Mouse (Mus musculus): ENCODE results near the gene Coa4.

Coa4 gene

DNA sequence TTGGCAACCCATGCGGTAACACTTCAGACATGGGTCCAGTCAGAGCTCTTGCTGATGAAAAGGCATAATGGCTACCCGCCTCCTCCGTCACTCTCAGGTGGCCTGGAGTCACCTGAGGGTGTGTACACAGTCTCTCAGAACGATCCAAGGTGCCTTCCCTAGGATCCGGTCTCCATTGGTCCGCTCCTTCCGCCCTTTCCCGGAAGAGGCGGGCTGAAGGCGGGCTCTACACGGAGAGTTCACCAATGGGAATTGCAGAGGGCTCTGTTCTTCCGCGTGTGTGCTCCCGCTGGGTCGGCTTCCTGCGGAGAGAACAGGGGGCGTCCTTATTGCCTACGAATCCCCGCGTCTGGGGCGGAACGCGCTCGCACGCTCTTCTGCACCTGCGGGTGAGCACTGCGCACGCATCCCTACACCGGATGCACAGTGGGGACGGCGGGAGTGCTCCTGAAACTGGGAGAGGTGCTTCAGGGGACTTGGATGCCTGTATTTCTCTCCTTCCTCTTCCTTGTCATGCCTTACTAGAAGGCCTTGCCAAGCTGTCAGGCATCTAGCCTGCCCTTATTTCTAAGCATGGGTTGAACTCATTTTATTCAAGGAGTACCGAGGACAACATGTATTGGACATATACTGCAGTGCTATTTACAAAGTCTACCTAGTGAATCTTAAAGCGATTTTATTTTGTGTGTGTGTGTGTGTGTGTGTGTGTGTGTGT is at the start of gene Coa4:
Coa4 (plus strand) TSS at position 268 of the 715 bp plus-strand sequence.
- peak; percentile 95 to 96 for DNase-seq

DNA sequence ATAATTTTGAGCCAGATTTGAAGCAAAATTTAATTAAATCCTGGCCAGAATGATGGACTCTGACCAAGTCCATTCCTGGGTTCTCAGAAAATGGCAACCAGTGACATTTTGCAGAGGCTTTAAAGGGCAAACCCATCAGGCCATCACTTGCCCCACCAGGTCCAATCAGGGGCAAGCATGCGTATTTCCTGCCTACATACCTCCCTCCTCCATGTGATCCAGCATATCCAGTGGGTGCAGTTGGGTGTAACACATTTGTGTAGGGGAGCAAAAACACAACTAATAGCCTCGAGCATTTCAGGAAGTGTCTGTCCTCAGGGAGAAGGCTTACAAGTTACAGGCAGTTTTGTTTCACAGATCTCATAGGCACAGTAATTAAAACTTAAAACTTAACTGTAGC is 49.6 kb upstream of the Coa4 start:
- DNase-seq, result no peak

DNA sequence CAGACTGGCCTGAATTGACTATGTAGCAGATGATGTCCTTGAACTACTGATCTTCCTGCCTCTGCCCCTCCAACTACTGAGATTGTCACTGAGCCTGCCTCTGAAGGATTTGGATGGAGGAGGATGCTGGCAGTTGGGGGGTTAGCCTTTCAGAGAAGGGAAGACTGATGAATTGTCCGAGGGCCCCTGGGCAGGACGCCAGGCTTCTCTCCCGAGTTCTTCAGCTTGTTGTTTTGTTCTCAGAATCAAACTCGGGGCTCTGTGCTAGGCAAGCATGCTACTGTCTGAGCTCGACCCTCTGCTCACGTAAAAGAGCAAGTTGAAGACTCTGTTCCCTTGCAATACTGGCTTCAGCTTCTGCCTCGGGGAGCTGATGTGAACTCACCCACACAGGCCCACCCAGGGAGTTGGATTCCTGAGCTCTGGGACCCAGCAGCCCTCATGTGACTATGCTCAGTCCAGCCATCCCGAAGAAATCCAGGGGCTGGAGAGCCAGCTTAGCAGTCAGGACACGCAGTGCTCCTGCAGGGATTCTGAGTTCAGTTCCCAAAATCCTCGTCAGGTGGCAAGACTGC is 48.3 kb upstream of the Coa4 start:
- DNase-seq, result peak in 1 of 2 experiments; percentile 60

DNA sequence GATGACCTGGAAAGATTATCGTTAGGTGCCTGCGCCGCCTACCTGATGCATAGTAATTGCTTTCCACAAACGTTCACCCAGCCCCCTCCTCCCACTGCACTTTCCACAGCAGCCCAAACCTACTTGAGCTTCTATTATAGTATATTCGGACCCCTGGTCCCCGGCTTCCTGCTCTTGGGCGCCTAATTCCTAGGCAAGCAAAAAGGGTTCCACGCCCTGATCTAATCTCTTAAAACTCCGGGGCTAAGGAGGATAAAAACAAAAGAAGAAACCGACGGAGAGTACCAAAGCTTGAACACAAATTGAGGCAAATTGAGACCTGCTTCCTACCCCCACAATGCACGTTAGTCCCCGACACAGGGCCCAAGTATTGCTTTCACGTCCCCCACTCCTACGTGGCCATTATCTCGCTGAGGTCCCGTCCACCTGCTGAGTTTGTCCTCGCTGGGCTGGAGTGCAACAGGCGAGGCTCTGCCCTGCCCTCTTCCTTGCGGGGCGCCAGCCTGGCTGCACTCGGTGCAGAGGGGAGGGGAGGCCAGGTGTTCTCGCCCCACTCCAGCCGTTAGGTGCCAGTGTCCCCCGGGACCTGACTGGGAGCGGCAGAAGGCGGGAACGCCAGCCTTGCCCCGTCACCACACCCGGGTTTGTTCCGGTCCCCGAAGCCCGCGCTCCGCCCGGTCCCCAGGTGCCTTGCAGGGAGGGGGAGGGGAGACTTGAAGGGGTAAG is 44.3 kb upstream of the Coa4 start:
- no peak for DNase-seq

DNA sequence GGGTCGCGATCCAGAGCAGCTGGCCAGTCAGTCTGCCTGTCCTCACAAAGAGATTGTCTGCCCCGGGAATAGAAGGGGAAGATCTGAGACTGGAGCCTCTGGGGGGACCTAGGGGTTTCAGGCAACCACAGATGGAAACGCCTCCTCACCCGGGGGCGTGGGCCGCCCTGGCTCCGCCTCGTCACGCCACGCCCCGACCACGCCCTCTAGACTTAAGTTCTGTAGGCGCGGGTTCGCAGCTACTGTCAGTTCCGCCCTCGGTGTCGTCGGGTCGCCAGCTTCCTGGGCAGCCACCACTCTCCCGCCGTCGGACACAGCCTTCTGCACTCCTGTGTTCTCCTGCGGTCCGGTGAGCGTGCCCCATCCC is 43.8 kb upstream of the Coa4 start, which contains the start of gene Ucp2:
Ucp2 (plus strand) TSS at position 221 of the 367 bp plus-strand sequence.
- DNase-seq, result peak; percentile 71 to 74

DNA sequence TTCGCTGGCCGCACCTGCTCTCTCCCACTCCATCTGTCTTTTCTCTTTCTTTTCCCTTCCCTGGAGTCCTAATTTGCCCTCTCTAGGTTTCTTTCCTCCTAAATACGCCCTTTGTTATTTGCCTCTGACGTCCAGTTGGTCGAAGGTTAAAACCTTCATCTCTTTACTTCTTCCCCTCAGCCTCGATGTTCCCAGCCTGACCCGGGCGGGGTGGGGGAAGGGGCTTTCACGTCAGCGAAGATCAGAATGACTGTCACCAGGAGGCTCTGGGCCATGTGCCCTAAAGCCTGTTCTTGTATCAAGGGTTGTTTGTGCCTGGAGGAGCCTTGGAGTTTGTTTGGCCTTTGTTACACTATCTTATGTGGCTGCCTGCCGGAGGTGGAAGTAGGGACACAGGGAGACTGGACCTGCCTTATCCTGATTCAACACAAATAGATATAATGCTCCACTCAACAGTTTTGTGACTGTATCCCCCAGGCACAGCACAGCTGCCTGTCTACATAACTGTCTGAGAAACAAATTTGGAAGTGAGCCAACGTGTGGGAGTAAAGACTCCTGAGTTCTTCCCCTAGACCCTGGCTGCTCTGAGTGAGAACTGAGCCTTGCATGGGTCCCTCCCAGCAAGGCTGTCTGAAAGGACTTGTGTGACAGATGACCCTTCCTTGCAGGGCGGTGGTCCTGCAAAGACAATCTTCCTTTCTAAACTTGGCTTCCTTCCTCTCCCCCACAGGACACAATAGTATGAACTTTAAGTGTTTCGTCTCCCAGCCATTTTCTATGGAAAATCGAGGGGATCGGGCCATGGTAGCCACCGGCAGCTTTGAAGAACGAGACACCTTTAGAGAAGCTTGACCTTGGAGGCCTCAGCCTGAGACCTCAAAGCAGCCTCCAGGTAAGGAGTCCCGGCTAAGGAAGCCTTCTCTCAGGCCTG is 43.1 kb upstream of the Coa4 start:
- peak; percentile 59 to 63 for DNase-seq

DNA sequence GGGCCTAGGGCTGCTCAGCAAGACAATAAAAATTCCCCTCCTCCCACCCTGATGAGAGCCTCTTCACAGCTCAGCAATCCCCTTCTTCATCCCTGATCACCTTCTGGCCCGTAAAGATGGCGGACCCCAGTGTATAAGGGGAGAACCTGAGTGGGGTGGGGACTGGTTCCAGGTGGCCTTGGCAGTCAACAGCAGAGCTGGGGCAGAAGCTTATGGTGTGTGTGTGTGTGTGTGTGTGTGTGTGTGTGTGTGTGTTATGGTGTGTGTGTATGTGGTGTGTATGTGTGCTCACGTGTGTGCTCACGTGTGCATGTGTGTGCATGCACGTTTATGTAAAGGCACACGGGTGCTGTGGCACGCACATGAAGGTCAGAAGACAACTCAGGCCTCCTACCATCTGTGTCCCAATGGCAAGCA is 42.4 kb upstream of the Coa4 start:
- DNase-seq, result no peak

DNA sequence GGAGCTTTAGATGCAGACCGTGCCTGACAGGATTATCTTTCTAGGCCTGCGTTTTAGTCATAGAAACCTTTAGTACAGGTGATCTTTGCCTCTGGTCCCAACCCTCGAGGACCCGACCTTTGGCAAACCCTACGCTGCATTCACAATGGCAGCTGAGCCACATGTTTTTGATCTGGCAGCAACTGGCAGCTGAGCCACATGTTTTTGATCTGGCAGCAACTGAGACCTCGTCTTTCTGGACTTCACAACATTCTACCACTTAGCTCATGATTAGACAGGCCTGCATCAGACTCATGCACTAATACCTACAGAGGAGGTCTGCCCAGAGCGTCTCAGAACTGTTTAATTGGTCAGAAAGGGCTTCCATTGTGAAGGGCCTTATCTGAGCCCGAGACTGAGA is 41.8 kb upstream of the Coa4 start:
- DNase-seq, result no peak

DNA sequence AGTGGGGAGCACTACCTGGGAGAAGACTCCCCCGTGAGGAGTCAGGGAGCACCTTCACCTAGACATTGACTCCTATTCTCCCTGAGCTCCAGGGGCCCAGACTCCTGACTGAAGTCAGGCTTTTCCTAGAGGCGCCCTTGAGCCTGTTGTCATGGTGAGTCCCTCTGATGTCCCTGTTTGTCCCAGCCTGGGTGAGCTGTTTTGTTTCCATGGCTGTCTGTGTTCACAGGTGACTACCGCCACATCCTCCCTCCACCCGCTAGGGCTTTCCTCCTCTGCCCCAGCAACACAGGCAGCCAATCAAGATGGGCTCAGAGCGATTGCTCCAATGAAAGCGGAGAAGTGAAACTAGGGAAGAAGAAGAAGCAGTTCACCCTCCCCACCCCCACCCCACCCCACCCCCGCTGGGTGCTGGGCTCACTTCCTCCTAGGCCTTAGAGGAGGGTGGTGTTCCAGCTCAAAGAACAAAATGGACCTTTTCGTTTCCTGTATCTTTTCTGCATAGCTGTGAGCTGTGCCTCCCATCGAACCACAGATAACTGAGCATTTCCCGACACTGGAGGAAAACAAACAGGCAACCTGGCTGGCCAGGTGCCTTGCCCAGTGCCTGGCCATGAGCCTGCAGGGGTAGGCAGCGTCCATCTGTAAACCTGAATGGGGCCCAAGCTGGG is 41.2 kb upstream of the Coa4 start:
- DNase-seq, result peak; percentile 69 to 75

DNA sequence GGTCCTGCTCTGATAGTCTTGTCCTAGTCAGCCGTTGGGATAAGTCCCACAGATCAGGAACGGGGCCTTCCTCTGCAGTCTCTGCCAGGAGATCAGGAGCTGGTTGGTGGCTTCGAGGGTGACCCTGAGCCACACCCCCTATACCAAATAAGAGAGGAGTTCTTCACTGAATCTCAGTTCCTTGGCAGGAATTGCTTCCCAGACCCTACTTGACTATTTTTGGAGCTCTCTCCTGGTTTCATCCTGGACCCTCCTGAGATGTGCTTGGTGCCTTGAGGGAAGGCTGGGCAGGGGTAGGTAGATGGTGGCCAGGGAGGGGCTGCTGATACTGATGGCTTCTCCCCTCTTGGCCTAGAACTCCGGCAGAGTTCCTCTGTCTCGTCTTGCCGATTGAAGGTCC is 40.5 kb upstream of the Coa4 start:
- no peak for DNase-seq

DNA sequence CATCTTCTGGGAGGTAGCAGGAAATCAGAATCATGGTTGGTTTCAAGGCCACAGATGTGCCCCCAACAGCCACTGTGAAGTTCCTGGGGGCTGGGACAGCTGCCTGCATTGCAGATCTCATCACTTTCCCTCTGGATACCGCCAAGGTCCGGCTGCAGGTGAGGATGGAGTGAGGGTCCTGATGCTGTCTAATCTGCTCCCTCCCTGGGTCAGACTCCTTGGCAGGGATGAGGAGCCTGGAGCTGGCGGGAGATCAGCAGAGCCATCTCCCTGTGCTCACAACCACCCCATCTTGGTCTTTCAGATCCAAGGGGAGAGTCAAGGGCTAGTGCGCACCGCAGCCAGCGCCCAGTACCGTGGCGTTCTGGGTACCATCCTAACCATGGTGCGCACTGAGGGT is 40.1 kb upstream of the Coa4 start:
- DNase-seq, result no peak

DNA sequence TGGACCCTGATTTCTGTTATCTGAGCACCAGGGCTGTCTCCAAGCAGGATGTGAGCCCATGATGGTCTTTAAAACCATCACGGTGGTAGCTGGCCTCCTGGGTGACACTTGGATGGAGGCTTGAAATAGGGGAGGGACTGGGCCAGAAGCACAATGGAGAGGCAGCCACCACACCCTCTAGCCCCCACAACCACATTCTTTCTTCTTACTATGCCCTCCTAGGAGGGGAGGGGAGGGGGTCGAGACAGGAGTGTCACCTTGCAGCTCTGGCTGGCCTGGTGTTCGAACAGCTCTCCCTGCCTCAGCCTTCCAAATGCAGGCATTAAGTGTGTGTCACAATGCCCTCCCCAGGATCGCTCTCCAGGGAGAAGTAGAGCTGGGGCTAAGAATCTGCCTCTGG is 39.5 kb upstream of the Coa4 start:
- DNase-seq, result no peak

DNA sequence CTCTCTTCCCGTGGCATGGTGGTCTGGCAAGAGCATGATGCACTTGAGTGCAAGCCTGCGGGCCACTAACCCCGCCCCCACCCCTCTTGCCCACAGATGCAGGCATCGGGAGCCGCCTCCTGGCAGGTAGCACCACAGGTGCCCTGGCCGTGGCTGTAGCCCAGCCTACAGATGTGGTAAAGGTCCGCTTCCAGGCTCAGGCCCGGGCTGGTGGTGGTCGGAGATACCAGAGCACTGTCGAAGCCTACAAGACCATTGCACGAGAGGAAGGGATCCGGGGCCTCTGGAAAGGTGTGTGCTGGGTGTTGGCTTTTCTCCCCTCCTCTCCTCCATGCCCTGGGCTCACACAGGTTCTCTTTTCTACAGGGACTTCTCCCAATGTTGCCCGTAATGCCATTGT is 38.9 kb upstream of the Coa4 start:
- no peak for DNase-seq

DNA sequence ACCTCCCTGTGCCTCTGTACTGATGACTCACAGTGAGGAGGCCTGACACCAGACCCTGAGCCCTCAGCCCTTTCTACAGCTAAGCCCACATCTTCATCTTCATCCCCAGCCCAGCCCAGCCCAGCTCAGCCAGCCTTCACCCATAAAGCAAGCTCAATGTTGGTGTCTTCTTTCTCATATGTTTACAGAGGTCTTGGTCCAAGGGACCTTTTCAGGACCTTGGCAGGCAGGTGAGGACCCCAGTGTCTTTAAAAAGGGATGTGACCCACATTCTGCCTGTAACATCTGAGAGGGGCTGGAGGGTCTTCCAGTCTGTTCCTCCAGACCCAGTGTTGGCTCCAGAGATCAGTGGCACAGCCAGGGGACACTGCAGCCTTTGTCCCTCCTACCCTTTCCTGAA is 37.4 kb upstream of the Coa4 start:
- DNase-seq, result no peak

DNA sequence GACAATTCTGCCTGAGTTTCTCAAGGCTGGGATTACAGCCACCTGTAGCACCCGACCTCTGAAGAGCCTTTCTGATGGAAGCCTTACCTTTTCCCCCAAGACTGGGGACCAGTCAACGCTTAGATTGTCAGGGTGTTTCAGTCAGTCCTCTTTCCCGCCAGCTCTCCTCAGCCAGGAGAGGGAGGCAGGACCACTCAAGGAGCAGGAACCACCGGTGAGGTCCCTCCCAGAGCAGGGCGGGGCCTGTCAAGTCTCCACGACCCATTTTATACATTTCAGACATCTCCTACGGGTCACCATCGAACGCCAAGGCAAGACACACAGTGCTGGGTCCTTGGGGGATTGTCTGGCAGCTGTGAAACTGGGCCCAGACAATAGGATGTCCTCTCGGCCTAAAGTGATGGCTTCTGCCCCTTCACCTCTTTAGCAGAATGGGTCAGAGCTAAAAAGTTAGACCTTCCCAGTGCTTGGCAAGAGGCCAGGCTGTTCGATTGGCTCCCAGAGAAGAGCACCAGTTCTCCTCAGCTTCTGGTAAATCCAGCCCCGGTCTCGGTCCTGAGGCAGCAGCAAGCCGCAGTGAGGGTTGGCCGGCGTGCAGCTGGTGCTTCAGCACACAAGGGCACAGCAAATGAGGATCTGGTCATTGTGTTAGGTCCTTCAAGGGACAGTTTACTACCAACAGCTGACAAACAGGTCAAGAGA is 36.4 kb upstream of the Coa4 start:
- DNase-seq, result peak in 1 of 2 experiments; percentile 31

DNA sequence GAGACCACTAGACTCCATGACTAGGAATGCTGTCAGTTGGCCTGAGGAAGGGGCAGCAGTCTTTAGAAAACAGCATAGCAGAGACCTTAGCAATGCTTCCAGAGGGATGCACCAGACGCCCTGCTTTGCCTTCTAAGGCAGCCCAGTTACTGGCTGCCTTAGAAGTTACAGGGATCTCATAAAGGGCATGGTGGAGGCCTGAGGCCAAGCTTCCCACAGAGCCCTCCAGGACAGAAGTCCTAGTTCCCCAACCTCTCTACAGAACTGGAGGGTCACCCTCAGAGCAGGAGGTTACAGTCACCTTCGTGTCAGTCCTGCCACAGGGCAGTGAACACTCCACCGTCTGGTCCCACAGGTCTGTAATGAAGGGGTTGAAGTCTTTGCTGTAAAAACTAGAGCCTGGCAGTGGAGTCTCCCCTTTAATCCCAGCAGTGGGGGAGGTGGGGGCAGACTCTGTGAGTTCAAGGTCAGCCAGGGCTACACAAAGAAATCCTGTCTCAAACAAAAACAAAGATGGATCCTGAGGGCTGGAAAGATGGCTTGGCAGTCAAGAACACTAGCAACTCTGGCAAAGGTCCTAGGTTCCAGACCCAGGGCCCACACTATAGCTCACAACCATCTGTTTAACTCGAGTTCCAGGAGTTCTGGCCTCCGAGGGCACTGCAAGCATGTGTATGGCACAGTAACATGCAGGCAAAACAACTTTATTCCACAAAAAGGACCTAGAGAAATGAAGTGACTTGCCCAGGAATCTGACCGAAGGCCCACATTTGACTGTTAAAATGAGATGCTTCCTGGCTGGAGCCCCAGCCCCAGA is 35.6 kb upstream of the Coa4 start:
- no peak for DNase-seq

DNA sequence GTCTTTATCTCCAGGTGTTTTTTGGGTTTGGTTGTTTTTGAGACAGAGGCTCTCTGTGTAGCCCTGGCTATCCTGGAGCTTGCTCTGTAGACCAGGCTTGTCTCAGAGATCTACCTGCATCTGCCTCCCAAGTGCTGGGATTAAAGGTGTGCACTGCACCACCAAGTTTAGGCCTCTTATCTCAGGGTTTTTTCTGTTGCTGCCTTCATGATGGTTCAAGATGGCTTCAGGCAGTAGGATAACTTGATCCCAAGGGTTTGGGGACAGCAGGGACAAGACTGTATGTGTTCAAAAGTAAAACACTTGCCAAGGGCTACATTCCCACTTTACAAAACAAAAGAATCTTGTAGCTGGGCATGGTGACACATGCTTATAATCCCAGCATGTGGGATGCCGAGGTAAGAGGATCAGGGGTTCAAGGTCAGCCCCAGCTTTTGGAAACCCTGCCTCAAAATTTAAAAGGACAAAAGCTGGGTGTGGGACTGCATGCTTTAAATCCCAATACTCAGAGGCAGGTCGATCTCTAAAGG is 35.0 kb upstream of the Coa4 start:
- DNase-seq, result no peak

DNA sequence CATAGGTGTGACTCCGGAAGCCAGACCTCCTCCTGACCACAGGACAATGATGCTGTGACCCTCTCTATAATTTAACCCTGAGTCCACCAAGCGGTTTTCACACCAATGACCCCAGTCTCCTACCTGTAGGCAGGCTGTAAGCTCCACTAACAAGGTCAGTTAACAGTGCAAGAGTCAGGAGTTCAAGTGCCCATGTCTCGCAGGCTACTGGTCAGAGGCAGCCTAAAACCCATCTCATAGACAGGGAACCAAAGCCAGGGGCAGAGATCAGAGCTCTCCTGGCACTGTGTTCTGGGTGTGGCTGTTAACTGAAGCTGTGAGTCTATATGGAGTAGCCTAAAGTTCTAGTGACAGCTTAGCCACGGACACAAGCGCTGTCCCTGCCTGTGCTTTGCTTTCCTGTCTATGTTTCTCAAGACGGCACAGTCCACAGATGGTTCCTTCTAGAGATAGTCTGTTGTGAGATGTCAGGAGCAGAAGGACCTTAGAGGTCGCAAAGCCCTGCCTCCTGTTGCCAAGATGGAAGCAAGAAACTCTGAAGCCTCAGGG is 34.4 kb upstream of the Coa4 start:
- no peak for DNase-seq

DNA sequence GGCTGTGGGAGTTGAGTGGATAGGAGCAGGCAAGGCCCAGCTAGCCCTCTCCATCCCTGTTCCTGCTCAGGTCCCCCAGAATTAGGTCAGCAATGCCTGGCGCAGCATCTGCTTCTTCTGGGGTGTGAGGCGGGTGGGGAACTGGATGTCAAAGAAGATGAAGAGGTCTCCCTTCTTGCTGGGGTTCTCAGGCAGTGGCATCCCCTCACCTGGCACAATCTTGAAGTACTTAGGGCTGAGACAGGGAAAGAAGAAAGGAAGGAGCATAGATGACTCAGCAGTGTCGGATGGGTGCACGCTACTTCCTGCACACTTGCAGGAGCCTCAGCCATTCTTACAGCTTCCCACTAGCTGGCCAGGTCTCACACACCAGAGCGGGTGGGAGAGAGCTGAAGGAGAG is 33.8 kb upstream of the Coa4 start:
- no peak for DNase-seq

Measured in cerebellum, postnatal 10 days (tissue).